23 mouse cellular contexts compared by ENCODE assay signal in the genomic region with DNA sequence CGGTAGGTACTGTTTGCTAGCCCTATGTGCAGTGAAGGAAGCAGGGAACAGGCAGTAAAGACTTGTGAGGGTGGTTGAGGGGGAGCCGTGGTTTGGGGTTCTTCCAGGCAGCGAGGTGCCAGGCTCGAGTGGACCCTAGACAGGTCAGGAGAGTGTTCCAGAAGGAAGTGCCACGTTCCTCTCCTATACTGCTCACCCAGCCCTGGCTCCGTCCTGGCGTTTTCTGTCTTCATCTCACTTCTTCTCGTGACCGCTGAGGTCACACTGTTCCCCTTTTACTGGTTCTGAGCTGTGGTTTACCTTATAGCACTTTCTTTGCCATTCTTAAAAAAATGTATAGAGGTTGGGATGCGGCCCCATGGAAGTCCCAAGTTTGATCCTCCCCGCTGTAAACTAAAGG. TPM values are rescaled to one million over a fixed set of nuclear protein-coding genes. Genes with fewer than 3 reads are reported as not detected.
DNase-seq lines count a peak whose midpoint lies in the region; ATAC-seq lines count a peak whose summit lies in the region.
"Had no signal": no experiment of that assay in that cellular context is flagged by ENCODE, and none has a peak within 500 bp of the region (broad histone marks: within the 10 kb centered on the region; RNA-seq: fewer than 3 reads in every experiment).

No protein-coding gene starts in this region.

- H3K9me3 ChIP-seq in forebrain, embryonic 11.5 days (ENCODE audit: control insufficient read depth, low read length): no peaks in the 10 kb centered on the region
- H3K9me3 ChIP-seq in forebrain, embryonic 16.5 days (ENCODE audit: control insufficient read depth, low read length): no peaks in the 10 kb centered on the region
- no peaks in the 10 kb centered on the region for H3K9me3 ChIP-seq in lung, embryonic 15.5 days
- H3K9me3 ChIP-seq: embryonic facial prominence, embryonic 12.5 days; forebrain, embryonic 12.5 days; heart, embryonic 12.5 days had no signal

- no peak overlapping the region for H3K4me2 ChIP-seq in forebrain, embryonic 11.5 days (ENCODE audit: low read depth, low read length, severe bottlenecking)
- H3K4me2 ChIP-seq in forebrain, embryonic 16.5 days (ENCODE audit: low read length): no peak overlapping the region
- H3K4me2 ChIP-seq in lung, embryonic 15.5 days: no peak overlapping the region
- H3K4me2 ChIP-seq: embryonic facial prominence, embryonic 12.5 days; forebrain, embryonic 12.5 days; heart, embryonic 12.5 days; hindbrain, embryonic 14.5 days had no signal

- peak; percentile 14 for DNase-seq in forebrain, embryonic 11.5 days (ENCODE audit: low spot score)
- no peak for DNase-seq in lung, adult 18-20 months
- DNase-seq in frontal cortex, adult 2 months (ENCODE audit: extremely low spot score in 1 of 2, low spot score in 1 of 2): no peak
- no peak for DNase-seq in adrenal gland, postnatal 4 days (ENCODE audit: low spot score in 2 of 2)
- DNase-seq: adrenal gland, postnatal 14 days; B cell, adult 2 months; cerebellum, adult 2 months; cerebellum, postnatal 10 days; embryo, embryonic 11 days; forebrain, postnatal 0 days; gastrocnemius, postnatal 36 days; heart, adult 2 months; heart, postnatal 36 days had no signal

- no peak overlapping the region for H3K4me3 ChIP-seq in forebrain, embryonic 11.5 days (ENCODE audit: low read depth, low read length)
- H3K4me3 ChIP-seq in forebrain, embryonic 16.5 days (replicated peaks; ENCODE audit: low read length): no peak overlapping the region
- no peak overlapping the region for H3K4me3 ChIP-seq in lung, embryonic 15.5 days
- H3K4me3 ChIP-seq: embryonic facial prominence, embryonic 12.5 days; forebrain, embryonic 12.5 days; heart, adult 2 months; heart, embryonic 12.5 days had no signal

- ATAC-seq in forebrain, embryonic 11.5 days (replicated peaks; ENCODE audit: low FRiP score): no peak
- ATAC-seq in forebrain, embryonic 16.5 days: no peak
- 0 out of 2 replicates have a peak, but pooled peaks have one; percentile 35 for ATAC-seq in lung, embryonic 15.5 days (ENCODE audit: borderline replicate concordance, extremely low read depth, low FRiP score, low TSS enrichment)
- peak; percentile 55 to 71 for ATAC-seq in hematopoietic stem cell, adult 5-6 weeks (replicated peaks in 1 of 2; ENCODE audit: insufficient read depth in 1 of 2, low FRiP score in 2 of 2, low TSS enrichment in 1 of 2, low read depth in 1 of 2, poor library complexity in 2 of 2, severe bottlenecking in 2 of 2)
- ATAC-seq in monocyte, adult 5-6 weeks (replicated peaks; ENCODE audit: insufficient number of reproducible peaks, low FRiP score, low TSS enrichment, poor library complexity, severe bottlenecking): peak; percentile 34; the same call in 1 of the 2 replicates
- ATAC-seq: CD4-positive, CD25-positive, alpha-beta regulatory T cell, adult 4 months; forebrain, postnatal 0 days; intestine, postnatal 0 days had no signal

- no peaks in the 10 kb centered on the region for H3K4me1 ChIP-seq in forebrain, embryonic 11.5 days (replicated peaks; ENCODE audit: control insufficient read depth, insufficient read depth, low read length)
- H3K4me1 ChIP-seq in forebrain, embryonic 16.5 days (replicated peaks; ENCODE audit: control insufficient read depth, insufficient read depth, low read length): 0 out of 2 replicates have a peak, but pooled peaks cover 2% of the 10 kb centered on the region
- peaks cover 31% of the 10 kb centered on the region for H3K4me1 ChIP-seq in lung, embryonic 15.5 days
- H3K4me1 ChIP-seq: embryonic facial prominence, embryonic 12.5 days had no signal

- no peaks in the 10 kb centered on the region for H3K36me3 ChIP-seq in forebrain, embryonic 11.5 days (ENCODE audit: control insufficient read depth, insufficient read depth, low read length)
- no peaks in the 10 kb centered on the region for H3K36me3 ChIP-seq in forebrain, embryonic 16.5 days (ENCODE audit: control insufficient read depth, insufficient read depth)
- H3K36me3 ChIP-seq in lung, embryonic 15.5 days: no peaks in the 10 kb centered on the region
- H3K36me3 ChIP-seq: embryonic facial prominence, embryonic 12.5 days; forebrain, embryonic 12.5 days; heart, embryonic 12.5 days had no signal

- 91% methylated on average over 11 of the region's 11 CpGs for WGBS in forebrain, embryonic 11.5 days
- WGBS in forebrain, embryonic 16.5 days: 92% methylated on average over 11 of the region's 11 CpGs
- 75% methylated on average over 11 of the region's 11 CpGs for WGBS in lung, embryonic 15.5 days

- no peak overlapping the region for H3K9ac ChIP-seq in forebrain, embryonic 11.5 days (ENCODE audit: low read length)
- no peak overlapping the region for H3K9ac ChIP-seq in forebrain, embryonic 16.5 days (replicated peaks; ENCODE audit: low read depth, low read length)
- no peak overlapping the region for H3K9ac ChIP-seq in lung, embryonic 15.5 days
- H3K9ac ChIP-seq: embryonic facial prominence, embryonic 12.5 days; forebrain, embryonic 12.5 days; forebrain, postnatal 0 days; heart, embryonic 12.5 days; hindbrain, embryonic 14.5 days had no signal

- H3K27ac ChIP-seq in forebrain, embryonic 11.5 days (ENCODE audit: low read depth, low read length): no peak overlapping the region
- H3K27ac ChIP-seq in forebrain, embryonic 16.5 days (ENCODE audit: low read length): no peak overlapping the region
- H3K27ac ChIP-seq in lung, embryonic 15.5 days: no peak overlapping the region
- H3K27ac ChIP-seq: embryonic facial prominence, embryonic 12.5 days; forebrain, embryonic 12.5 days; heart, adult 2 months; hindbrain, embryonic 14.5 days had no signal

- no peaks in the 10 kb centered on the region for H3K27me3 ChIP-seq in forebrain, embryonic 11.5 days (ENCODE audit: control insufficient read depth, insufficient read depth, low read length)
- H3K27me3 ChIP-seq in forebrain, embryonic 16.5 days (replicated peaks; ENCODE audit: control insufficient read depth, insufficient read depth, low read length): no peaks in the 10 kb centered on the region
- no peaks in the 10 kb centered on the region for H3K27me3 ChIP-seq in lung, embryonic 15.5 days
- H3K27me3 ChIP-seq: embryonic facial prominence, embryonic 12.5 days; forebrain, embryonic 12.5 days; heart, embryonic 12.5 days had no signal

RNA-seq across cellular contexts. Expression of a gene that starts 31.3 kb away (rescaled TPM):
- polyA plus RNA-seq in forebrain, embryonic 11.5 days (2014; fragmentation: Nextera tagmentation; extraction: Ambion mirVana): 109 and 111 TPM in 2 replicates
- polyA plus RNA-seq in forebrain, embryonic 16.5 days (2015; fragmentation: Nextera tagmentation; extraction: Ambion mirVana): 123 and 132 TPM in 2 replicates
- polyA plus RNA-seq in lung, embryonic 15.5 days (2015; fragmentation: Nextera tagmentation; extraction: Ambion mirVana): 84.5 and 91.2 TPM in 2 replicates
- total RNA-seq in hematopoietic stem cell, adult 5-6 weeks (2017): 47.8 and 62.9 TPM in 2 replicates
- total RNA-seq in monocyte, adult 5-6 weeks (2017): 12.3 to 36.6 TPM (median 17.9 TPM) in 3 replicates
- 104 and 112 TPM in 2 replicates for polyA plus RNA-seq in frontal cortex, adult 2 months (2012; rRNA removed)
- 10 to 100 TPM; 95.4 to 98.1 TPM for total RNA-seq in adrenal gland, postnatal 4 days (2021)

RNA-seq across cellular contexts. Expression of a gene that starts 31.6 kb away (rescaled TPM):
- polyA plus RNA-seq in forebrain, embryonic 11.5 days (2014; fragmentation: Nextera tagmentation; extraction: Ambion mirVana): 10.4 and 13.7 TPM in 2 replicates
- polyA plus RNA-seq in forebrain, embryonic 16.5 days (2015; fragmentation: Nextera tagmentation; extraction: Ambion mirVana): 13.5 and 13.7 TPM in 2 replicates
- polyA plus RNA-seq in lung, embryonic 15.5 days (2015; fragmentation: Nextera tagmentation; extraction: Ambion mirVana): 15.0 and 16.6 TPM in 2 replicates
- 10.6 and 12.4 TPM in 2 replicates for total RNA-seq in hematopoietic stem cell, adult 5-6 weeks (2017)
- 0.53 to 3.9 TPM (median 1.6 TPM) in 3 replicates for total RNA-seq in monocyte, adult 5-6 weeks (2017)
- polyA plus RNA-seq in frontal cortex, adult 2 months (2012; rRNA removed): 7.2 and 8.9 TPM in 2 replicates
- total RNA-seq in adrenal gland, postnatal 4 days (2021): 1 to 10 TPM; 6.0 to 8.6 TPM

Comparison
In these comparisons a context has a peak if more than half of its experiments do, and no peak if none do; other contexts are left out.
1. ATAC-seq: peak in lung, embryonic 15.5 days (single experiment), hematopoietic stem cell, adult 5-6 weeks (2 of 2) and monocyte, adult 5-6 weeks (single experiment); none in forebrain, embryonic 11.5 days (single experiment) and forebrain, embryonic 16.5 days (single experiment).